Mouse (Mus musculus) frontal cortex, postnatal 10 days (tissue): ENCODE data around the gene Mylk3.

ENCODE experiments used
- DNase-seq, 2 experiments: peaks; one replicate each; pipeline ENCODE4 v3.0.0; 2022; ENCODE audit warnings: low spot score in 2 of 2, mixed read lengths in 1 of 2

Mylk3 gene

GRCm38 (mm10) chr8:85381926-85382325, 4.2 kb downstream of the Mylk3 start:
- no peak for DNase-seq

- DNase-seq = no peak
These were observed 5.3 kb downstream of the Mylk3 start for GRCm38 (mm10) chr8:85380824-85381209.

- DNase-seq = no peak
These were observed 5.9 kb downstream of the Mylk3 start for GRCm38 (mm10) chr8:85380123-85380823.

GRCm38 (mm10) chr8:85379142-85379781, 6.9 kb downstream of the Mylk3 start:
- DNase-seq = no peak

GRCm38 (mm10) chr8:85376516-85376915, 9.6 kb downstream of the Mylk3 start:
- no peak for DNase-seq

GRCm38 (mm10) chr8:85374286-85374685, 11.9 kb downstream of the Mylk3 start:
- no peak for DNase-seq

GRCm38 (mm10) chr8:85373435-85374039, 12.6 kb downstream of the Mylk3 start:
- no peak for DNase-seq

GRCm38 (mm10) chr8:85372465-85372839, 13.7 kb downstream of the Mylk3 start:
- no peak for DNase-seq

- no peak for DNase-seq
These were observed 14.2 kb downstream of the Mylk3 start for GRCm38 (mm10) chr8:85371736-85372464.

- no peak for DNase-seq
These were observed 21.0 kb downstream of the Mylk3 start for GRCm38 (mm10) chr8:85365176-85365575.

GRCm38 (mm10) chr8:85364628-85365027, 21.5 kb downstream of the Mylk3 start:
- DNase-seq = no peak

- no peak for DNase-seq
These were observed 22.7 kb downstream of the Mylk3 start for GRCm38 (mm10) chr8:85363406-85363805.

- DNase-seq = no peak
These were observed 23.9 kb downstream of the Mylk3 start for GRCm38 (mm10) chr8:85362211-85362610.

GRCm38 (mm10) chr8:85353287-85353686, 32.9 kb downstream of the Mylk3 start:
- DNase-seq = no peak

- no peak for DNase-seq
These were observed 46.1 kb downstream of the Mylk3 start for GRCm38 (mm10) chr8:85339871-85340573.

GRCm38 (mm10) chr8:85337681-85338080, 48.5 kb downstream of the Mylk3 start:
- no peak for DNase-seq

GRCm38 (mm10) chr8:85336211-85336933, 49.8 kb downstream of the Mylk3 start:
- no peak for DNase-seq

GRCm38 (mm10) chr8:85335105-85335504, 51.0 kb downstream of the Mylk3 start:
- DNase-seq = no peak

GRCm38 (mm10) chr8:85329506-85329905, 56.6 kb downstream of the Mylk3 start:
- no peak for DNase-seq

GRCm38 (mm10) chr8:85327036-85327435, 59.1 kb downstream of the Mylk3 start:
- DNase-seq = no peak

- DNase-seq = no peak
These were observed 63.1 kb downstream of the Mylk3 start for GRCm38 (mm10) chr8:85323084-85323483.
